Mouse (Mus musculus) midbrain, embryonic 16.5 days (tissue): Measurements from ENCODE around the gene Sf1. TPM values are rescaled to one million over a fixed set of nuclear protein-coding genes. Genes with fewer than 3 reads are reported as not detected.

Experiments used
- ATAC-seq: fragments of 200-750 bp; cut with Nextera tagmentation; 2 replicates; pipeline ENCODE4 v1.8.0; 2017; ENCODE audit warnings: moderate TSS enrichment
- H3K27ac ChIP-seq: fragments of 300-500 bp; sonication (generic); 2 replicates; pipeline ENCODE4 v1.5.1; 2014; ENCODE audit warnings: mild to moderate bottlenecking, low read length, mixed read lengths
- H3K27me3 ChIP-seq: fragments of 300-500 bp; sonication (generic); 2 replicates; pipeline ENCODE4 v1.6.1; 2014; ENCODE audit warnings: low read depth, low read length, mixed read lengths; ENCODE audit not compliant: control insufficient read depth, insufficient read depth
- H3K36me3 ChIP-seq: fragments of 300-500 bp; sonication (generic); 2 replicates; pipeline ENCODE4 v1.6.1; 2014; ENCODE audit warnings: mild to moderate bottlenecking, low read length, moderate library complexity, mixed read lengths; ENCODE audit not compliant: control insufficient read depth, insufficient read depth
- H3K4me1 ChIP-seq: fragments of 300-500 bp; sonication (generic); 2 replicates; pipeline ENCODE4 v1.6.1; 2014; ENCODE audit warnings: mild to moderate bottlenecking, low read length, mixed read lengths; ENCODE audit not compliant: control insufficient read depth, insufficient read depth
- H3K4me2 ChIP-seq: fragments of 300-500 bp; sonication (generic); 2 replicates; pipeline ENCODE4 v1.6.1; 2014; ENCODE audit warnings: mild to moderate bottlenecking, low read length, mixed read lengths
- H3K4me3 ChIP-seq: fragments of 300-500 bp; sonication (generic); 2 replicates; pipeline ENCODE4 v1.5.1; 2014; ENCODE audit warnings: low read depth, mild to moderate bottlenecking, low read length, moderate library complexity, mixed read lengths
- H3K9ac ChIP-seq: fragments of 300-500 bp; sonication (generic); 2 replicates; pipeline ENCODE4 v1.6.1; 2014; ENCODE audit warnings: low read depth, low read length, mixed read lengths
- H3K9me3 ChIP-seq: fragments of 300-500 bp; sonication (generic); replicated peaks from 2 replicates; pipeline ENCODE4 v1.6.1; 2014; ENCODE audit warnings: mild to moderate bottlenecking, low read length, mixed read lengths; ENCODE audit not compliant: control insufficient read depth, poor library complexity, severe bottlenecking
- WGBS: fragments of 180-500 bp; shearing (Covaris S2); extraction: QIAGEN DNeasy Blood & Tissue Kit; methylation state at CpG from one replicate; pipeline ENCODE4 v1.1.7; 2014; 5-methylcytosine and 5-hydroxymethylcytosine counted together
- polyA plus RNA-seq: library from polyadenylated mRNA; unstranded; fragments of >200 nt; fragmentation: Nextera tagmentation; extraction: Ambion mirVana; gene quantifications from 2 replicates; pipeline ENCODE4 v1.2.1, GENCODE M21; 2015

The Sf1 gene
- polyA plus RNA-seq, 1 experiment from 2014 or later = 95.9 TPM

DNA sequence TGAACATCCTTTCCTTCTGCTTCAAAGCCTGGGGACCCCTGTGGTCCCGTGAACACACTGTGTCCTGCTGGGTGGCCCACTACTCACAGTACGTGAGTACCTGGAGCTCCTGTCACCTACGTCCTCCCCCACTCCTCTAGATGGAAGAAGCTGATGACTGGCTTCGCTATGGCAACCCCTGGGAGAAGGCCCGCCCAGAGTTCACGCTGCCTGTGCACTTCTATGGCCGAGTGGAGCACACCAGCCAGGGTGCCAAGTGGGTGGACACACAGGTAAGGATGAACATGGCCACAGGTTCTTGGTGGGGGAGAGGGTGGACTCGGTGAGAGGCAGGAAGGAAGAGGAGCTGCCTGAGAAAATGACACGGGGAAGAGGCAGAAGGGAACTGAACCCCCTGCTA lies 22.7 kb downstream of the Sf1 start:
- ATAC-seq = no peak
- Histone ChIP-seq H3K9ac (no peak overlapping the region), H3K4me3 (no peak overlapping the region), H3K27ac (no peak overlapping the region), H3K27me3 (no peaks in the 10 kb centered on the region), H3K9me3 (no peaks in the 10 kb centered on the region), H3K4me2 (no peak overlapping the region), H3K36me3 (no peaks in the 10 kb centered on the region), H3K4me1 (peaks cover 8% of the 10 kb centered on the region)
- WGBS = 68% methylated on average over 9 of the region's 9 CpGs

DNA sequence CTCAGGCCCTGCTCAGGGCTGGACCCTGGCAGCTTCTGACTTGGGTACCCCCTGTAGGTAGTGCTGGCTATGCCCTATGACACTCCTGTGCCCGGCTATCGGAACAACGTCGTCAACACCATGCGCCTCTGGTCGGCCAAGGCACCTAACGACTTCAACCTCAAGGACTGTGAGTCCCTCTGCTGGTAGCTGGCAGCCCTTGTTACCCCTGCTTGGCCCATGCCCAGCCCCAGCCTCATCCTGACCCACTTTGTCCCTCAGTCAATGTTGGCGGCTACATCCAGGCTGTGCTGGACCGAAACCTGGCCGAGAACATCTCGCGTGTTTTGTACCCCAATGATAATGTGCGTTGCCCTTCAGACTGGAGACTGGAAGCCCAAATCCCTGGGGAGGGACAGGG lies 24.5 kb downstream of the Sf1 start:
- H3K27ac ChIP-seq = no peak overlapping the region
- no peaks in the 10 kb centered on the region for H3K27me3 ChIP-seq
- no peak overlapping the region for H3K4me3 ChIP-seq
- no peaks in the 10 kb centered on the region for H3K9me3 ChIP-seq
- no peak for ATAC-seq
- H3K4me2 ChIP-seq = no peak overlapping the region
- no peak overlapping the region for H3K9ac ChIP-seq
- 85% methylated on average over 13 of the region's 13 CpGs for WGBS
- peaks cover 8% of the 10 kb centered on the region for H3K4me1 ChIP-seq
- H3K36me3 ChIP-seq = no peaks in the 10 kb centered on the region

DNA sequence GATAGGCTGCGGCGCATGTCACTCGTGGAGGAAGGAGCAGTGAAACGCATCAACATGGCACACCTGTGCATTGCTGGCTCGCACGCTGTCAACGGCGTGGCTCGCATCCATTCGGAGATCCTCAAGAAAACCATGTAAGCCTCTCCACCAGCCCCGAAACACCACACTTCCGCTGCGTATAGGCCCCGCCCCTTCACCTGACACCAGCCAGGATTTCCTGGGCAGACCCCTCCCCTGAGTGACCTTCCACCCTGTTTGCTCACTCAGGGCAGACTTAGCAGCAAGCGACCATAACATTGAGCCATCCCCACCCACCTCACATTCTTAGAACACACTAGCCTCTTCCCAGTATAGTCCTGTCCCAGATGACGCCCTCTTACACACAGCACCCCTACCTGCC lies 26.3 kb downstream of the Sf1 start:
- Histone ChIP-seq H3K9me3 (no peaks in the 10 kb centered on the region), H3K27me3 (no peaks in the 10 kb centered on the region), H3K4me2 (peak overlapping the region; percentile 68), H3K4me3 (peak overlapping the region; percentile 37), H3K36me3 (no peaks in the 10 kb centered on the region), H3K4me1 (peaks cover 8% of the 10 kb centered on the region), H3K27ac (no peak overlapping the region), H3K9ac (peak overlapping the region; percentile 68)
- peak; percentile 55 for ATAC-seq
- 7% methylated on average over 16 of the region's 16 CpGs for WGBS

DNA sequence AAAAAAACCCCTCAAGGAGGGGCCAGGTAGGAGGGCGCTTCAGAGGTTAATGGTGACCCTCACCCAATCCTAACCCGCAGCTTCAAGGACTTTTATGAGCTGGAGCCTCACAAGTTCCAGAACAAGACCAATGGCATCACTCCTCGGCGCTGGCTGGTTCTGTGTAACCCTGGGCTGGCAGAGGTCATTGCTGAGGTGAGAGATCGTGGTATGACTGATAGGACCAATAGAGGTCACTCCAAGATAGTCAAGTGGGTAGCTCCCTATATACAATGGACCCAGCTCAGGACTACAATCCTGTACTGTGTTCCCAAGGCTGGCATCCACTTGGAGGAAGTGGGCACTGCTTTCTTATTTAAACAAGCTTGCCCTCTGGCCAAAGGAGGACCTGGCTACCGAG lies 26.8 kb downstream of the Sf1 start:
- no peaks in the 10 kb centered on the region for H3K9me3 ChIP-seq
- WGBS = 64% methylated on average over 6 of the region's 6 CpGs
- no peak overlapping the region for H3K27ac ChIP-seq
- peaks cover 8% of the 10 kb centered on the region for H3K4me1 ChIP-seq
- ATAC-seq = peak; percentile 8; the same call in 1 of the 2 replicates
- no peaks in the 10 kb centered on the region for H3K36me3 ChIP-seq
- H3K9ac ChIP-seq = peak overlapping the region; percentile 68
- H3K4me3 ChIP-seq = peak overlapping the region; percentile 37
- peak overlapping the region; percentile 68 for H3K4me2 ChIP-seq
- no peaks in the 10 kb centered on the region for H3K27me3 ChIP-seq

DNA sequence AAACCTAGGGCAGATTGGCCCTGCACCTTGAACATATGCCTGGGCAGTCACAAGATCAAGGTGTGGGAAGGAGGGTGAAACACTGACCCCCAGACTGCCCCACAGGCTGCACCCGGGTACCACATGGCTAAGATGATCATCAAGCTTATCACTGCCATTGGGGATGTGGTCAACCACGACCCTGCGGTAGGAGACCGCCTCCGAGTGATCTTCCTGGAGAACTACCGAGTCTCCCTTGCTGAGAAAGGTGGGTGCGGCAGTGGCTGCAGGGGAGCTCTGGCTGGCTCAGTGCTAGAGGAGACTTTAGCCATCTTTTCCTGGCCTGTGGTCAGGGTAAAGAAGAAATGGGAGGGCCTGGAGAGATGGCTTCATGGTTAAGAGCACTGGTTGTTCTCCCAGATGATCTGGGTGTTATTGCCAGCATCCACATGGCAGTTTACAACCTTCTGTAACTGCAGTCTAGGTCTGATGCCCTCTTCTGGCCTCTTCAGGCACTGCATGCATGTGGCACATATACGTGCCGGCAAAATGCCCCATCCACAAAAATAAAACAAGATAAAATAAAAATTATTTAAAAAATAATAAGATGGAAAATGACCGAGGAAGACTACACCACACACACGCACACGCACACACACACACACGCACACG lies 29.4 kb downstream of the Sf1 start:
- Histone ChIP-seq H3K4me3 (no peak overlapping the region), H3K9ac (no peak overlapping the region), H3K27ac (no peak overlapping the region), H3K36me3 (no peaks in the 10 kb centered on the region), H3K4me1 (peaks cover 8% of the 10 kb centered on the region), H3K27me3 (no peaks in the 10 kb centered on the region), H3K9me3 (no peaks in the 10 kb centered on the region), H3K4me2 (no peak overlapping the region)
- ATAC-seq = no peak
- WGBS = 93% methylated on average over 14 of the region's 14 CpGs

DNA sequence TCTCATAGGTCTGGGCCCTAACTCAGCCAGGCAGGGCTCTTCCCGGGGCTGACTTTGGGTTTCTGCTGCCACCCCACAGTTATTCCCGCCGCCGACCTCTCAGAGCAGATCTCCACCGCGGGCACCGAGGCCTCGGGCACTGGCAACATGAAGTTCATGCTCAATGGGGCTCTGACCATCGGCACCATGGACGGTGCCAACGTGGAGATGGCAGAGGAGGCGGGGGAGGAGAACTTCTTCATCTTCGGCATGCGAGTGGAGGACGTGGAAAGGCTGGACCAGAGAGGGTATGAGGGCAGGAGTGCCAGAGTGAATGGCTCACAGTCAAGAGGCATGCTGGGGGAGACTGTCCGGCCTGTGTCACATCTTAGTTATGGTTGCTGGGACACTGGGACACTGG lies 30.1 kb downstream of the Sf1 start:
- Histone ChIP-seq H3K4me1 (peaks cover 11% of the 10 kb centered on the region), H3K27ac (no peak overlapping the region), H3K36me3 (no peaks in the 10 kb centered on the region), H3K4me3 (no peak overlapping the region), H3K9ac (no peak overlapping the region), H3K9me3 (no peaks in the 10 kb centered on the region), H3K27me3 (no peaks in the 10 kb centered on the region), H3K4me2 (no peak overlapping the region)
- no peak for ATAC-seq
- WGBS = 96% methylated on average over 16 of the region's 16 CpGs

DNA sequence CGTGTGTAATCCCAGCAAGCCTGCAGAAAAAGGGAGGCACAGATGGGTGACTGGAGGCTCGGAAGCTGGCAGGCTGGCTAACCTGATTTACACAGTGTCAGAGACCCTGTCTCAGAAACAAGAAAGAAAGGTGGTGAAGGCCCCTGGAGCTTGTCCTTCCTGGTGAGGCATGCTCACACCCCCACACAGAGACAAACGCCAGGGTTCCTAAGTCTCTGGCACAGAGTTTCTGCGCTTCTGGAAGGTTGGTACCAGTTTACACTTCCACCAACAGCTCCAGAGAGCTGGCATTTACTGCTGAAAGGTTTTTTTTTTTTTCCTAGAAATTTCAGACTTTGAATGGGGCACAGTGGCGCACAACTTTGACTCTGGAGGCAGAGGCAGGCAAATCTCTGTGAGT lies 32.7 kb downstream of the Sf1 start:
- WGBS = 86% methylated on average over 5 of the region's 5 CpGs
- H3K4me2 ChIP-seq = no peak overlapping the region
- no peak for ATAC-seq
- no peak overlapping the region for H3K27ac ChIP-seq
- H3K36me3 ChIP-seq = no peaks in the 10 kb centered on the region
- H3K9ac ChIP-seq = no peak overlapping the region
- H3K4me3 ChIP-seq = no peak overlapping the region
- no peaks in the 10 kb centered on the region for H3K9me3 ChIP-seq
- H3K4me1 ChIP-seq = peaks cover 24% of the 10 kb centered on the region
- H3K27me3 ChIP-seq = no peaks in the 10 kb centered on the region

DNA sequence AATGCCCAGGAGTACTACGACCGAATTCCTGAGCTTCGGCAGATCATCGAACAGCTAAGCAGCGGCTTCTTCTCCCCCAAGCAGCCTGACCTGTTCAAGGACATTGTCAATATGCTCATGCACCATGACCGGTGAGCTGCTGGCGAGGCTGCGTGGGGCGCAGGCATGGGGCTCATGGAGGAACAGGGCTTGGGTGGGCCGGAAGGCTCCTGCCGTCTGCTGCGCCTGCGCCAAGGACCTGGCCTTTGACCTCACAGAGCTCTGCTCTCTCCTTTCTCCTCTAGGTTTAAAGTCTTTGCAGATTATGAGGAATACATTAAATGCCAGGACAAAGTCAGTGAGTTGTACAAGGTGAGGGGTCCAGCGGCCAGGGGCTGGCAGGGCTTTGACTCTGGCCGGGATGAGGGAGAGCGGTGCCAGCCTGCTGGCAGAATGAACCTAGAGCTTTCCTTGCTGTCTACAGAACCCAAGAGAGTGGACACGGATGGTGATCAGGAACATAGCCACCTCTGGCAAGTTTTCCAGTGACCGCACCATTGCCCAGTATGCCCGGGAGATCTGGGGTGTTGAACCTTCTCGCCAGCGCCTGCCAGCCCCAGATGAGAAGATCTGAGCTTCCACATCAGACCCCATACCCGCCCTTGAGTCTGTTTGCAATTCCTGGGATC lies 34.2 kb downstream of the Sf1 start:
- WGBS = 84% methylated on average over 22 of the region's 22 CpGs
- Histone ChIP-seq H3K9ac (no peak overlapping the region), H3K4me3 (no peak overlapping the region), H3K27ac (no peak overlapping the region), H3K27me3 (peaks cover 2% of the 10 kb centered on the region; the same call in 1 of the 2 replicates), H3K9me3 (no peaks in the 10 kb centered on the region), H3K4me1 (peaks cover 34% of the 10 kb centered on the region), H3K4me2 (peak overlapping the region; percentile 97; the same call in 1 of the 2 replicates), H3K36me3 (no peaks in the 10 kb centered on the region)
- no peak for ATAC-seq

DNA sequence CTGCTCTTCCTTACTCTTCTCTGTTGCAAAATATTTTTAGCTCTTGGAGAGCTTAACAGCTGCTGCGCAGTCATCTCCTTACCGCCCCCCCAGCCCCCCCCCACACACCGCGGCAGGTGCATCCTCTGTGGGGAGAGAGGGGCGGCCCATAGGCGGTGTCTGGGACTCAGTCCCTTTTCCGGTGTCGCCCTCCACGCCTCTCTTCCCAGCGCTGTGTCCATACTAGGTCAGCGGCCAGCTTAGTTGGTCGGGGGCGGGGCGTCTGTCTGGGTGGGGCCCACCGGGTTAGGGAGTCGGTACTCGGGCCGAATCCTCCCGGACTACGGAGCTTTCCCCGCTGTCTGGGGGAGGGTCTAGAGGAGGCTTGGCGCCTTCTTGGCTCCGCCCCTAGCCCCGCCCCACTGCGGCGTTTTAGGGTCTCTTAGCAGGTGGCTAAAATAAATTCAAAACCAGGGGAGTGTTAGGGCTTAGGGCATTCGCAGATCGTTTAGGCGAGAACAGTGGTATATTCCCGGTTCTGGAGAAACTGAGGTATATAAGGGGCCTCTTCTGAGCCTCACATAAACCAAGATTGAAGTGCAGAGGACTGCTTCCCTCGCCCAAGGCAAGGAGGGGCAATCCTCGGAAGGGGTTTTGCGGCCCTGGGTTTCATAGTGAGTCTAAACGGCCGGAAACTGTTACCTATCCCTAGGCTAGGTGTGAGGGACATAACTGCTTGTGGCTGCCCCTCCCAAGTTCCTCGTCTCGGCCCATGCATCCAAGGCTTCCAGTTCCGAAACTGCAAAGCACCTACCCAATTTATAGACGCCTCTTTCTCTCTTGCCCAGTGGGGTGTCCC lies 35.2 kb downstream of the Sf1 start:
- H3K4me2 ChIP-seq = peak overlapping the region; percentile 97
- H3K27me3 ChIP-seq = peaks cover 2% of the 10 kb centered on the region; the same call in 1 of the 2 replicates
- WGBS = 2% methylated on average over 38 of the region's 39 CpGs
- ATAC-seq = peak; percentile 75
- peak overlapping the region; percentile 65 for H3K4me3 ChIP-seq
- no peaks in the 10 kb centered on the region for H3K9me3 ChIP-seq
- peak overlapping the region; percentile 83 for H3K27ac ChIP-seq
- peaks cover 34% of the 10 kb centered on the region for H3K4me1 ChIP-seq
- H3K9ac ChIP-seq = peak overlapping the region; percentile 83
- no peaks in the 10 kb centered on the region for H3K36me3 ChIP-seq
